ENCODE assay signal across 15 mouse cellular contexts in the genomic region with DNA sequence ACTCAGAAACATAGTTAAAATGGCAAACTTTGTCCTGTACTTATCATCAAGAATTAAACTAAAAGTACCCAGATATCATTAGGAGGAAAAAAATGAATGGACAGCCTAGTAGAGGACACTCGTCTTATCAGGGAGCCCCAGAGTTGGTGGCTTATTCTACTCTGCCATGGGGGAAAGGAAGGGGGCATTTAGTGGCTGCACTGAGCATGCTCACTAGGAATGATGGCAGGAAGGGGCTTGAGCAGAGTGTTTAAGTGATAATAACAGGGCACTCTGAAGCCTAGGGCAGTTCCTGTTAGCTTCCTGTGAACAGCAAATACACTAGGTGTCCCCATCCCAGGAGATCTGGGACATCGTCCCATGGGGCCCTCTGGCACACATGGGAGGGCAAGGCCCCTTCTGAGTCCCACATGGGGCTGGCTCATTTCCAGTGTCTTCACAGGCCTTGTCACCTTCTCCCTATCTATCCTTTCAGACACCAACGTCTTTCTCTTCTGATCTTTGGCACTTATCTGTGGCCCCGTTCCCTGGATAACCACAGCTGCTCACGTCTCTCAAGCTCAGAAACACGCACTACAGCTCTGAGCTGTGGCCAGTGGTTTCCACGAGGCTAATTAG.
DNase-seq lines count a peak whose midpoint lies in the region; ATAC-seq lines count a peak whose summit lies in the region.
"Had no signal": no experiment of that assay in that cellular context is flagged by ENCODE, and none has a peak within 500 bp of the region (broad histone marks: within the 10 kb centered on the region; RNA-seq: fewer than 3 reads in every experiment).

No protein-coding gene starts in this region.

- intact Hi-C loops in left cerebral cortex, postnatal 25 days (cut with DNase I): no loop called here

- H3K4me1 ChIP-seq in neural tube, embryonic 15.5 days: peaks cover 27% of the 10 kb centered on the region; the same call in 1 of the 2 replicates
- peaks cover 46% of the 10 kb centered on the region for H3K4me1 ChIP-seq in liver, embryonic 12.5 days
- no peaks in the 10 kb centered on the region for H3K4me1 ChIP-seq in stomach, embryonic 15.5 days

- H3K4me3 ChIP-seq in neural tube, embryonic 15.5 days (replicated peaks): no peak overlapping the region
- H3K4me3 ChIP-seq in liver, embryonic 12.5 days: peak overlapping the region; percentile 40
- H3K4me3 ChIP-seq in stomach, embryonic 15.5 days (replicated peaks): no peak overlapping the region
- H3K4me3 ChIP-seq: forebrain, embryonic 10.5 days; hindbrain, embryonic 15.5 days; kidney, embryonic 15.5 days; limb, embryonic 13.5 days had no signal

- H3K9me3 ChIP-seq in neural tube, embryonic 15.5 days (replicated peaks): no peaks in the 10 kb centered on the region
- H3K9me3 ChIP-seq in liver, embryonic 12.5 days (replicated peaks): no peaks in the 10 kb centered on the region
- H3K9me3 ChIP-seq in stomach, embryonic 15.5 days: no peaks in the 10 kb centered on the region
- H3K9me3 ChIP-seq: forebrain, embryonic 10.5 days; hindbrain, embryonic 15.5 days; kidney, embryonic 15.5 days; limb, embryonic 13.5 days had no signal

- WGBS in neural tube, embryonic 15.5 days: 68% methylated on average over 7 of the region's 7 CpGs
- 19% methylated on average over 7 of the region's 7 CpGs for WGBS in liver, embryonic 12.5 days (ENCODE audit: insufficient replicate concordance)
- WGBS in stomach, embryonic 15.5 days: 60% methylated on average over 7 of the region's 7 CpGs

- H3K4me2 ChIP-seq in neural tube, embryonic 15.5 days: no peak overlapping the region
- peak overlapping the region; percentile 67 for H3K4me2 ChIP-seq in liver, embryonic 12.5 days
- H3K4me2 ChIP-seq in stomach, embryonic 15.5 days: no peak overlapping the region
- H3K4me2 ChIP-seq: hindbrain, embryonic 15.5 days; kidney, embryonic 15.5 days; limb, embryonic 13.5 days had no signal

- H3K27ac ChIP-seq in neural tube, embryonic 15.5 days (replicated peaks): 0 out of 2 replicates have a peak overlapping the region, but pooled peaks have one; percentile 23
- peak overlapping the region; percentile 91 for H3K27ac ChIP-seq in liver, embryonic 12.5 days
- no peak overlapping the region for H3K27ac ChIP-seq in stomach, embryonic 15.5 days
- H3K27ac ChIP-seq: forebrain, embryonic 10.5 days; hindbrain, embryonic 15.5 days; kidney, embryonic 15.5 days; limb, embryonic 13.5 days had no signal

- no peak for DNase-seq in neural tube, embryonic 10.5 days (ENCODE audit: extremely low spot score, low spot score)
- no peak for DNase-seq in embryo, embryonic 10.5 days (ENCODE audit: low spot score)
- no peak for DNase-seq in left cerebral cortex, postnatal 25 days (ENCODE audit: low spot score in 2 of 2)
- DNase-seq: adrenal gland, postnatal 14 days; cerebellum, adult 11-12 months; lung, postnatal 36 days; thymus, postnatal 4 days had no signal

- no peak overlapping the region for H3K9ac ChIP-seq in neural tube, embryonic 15.5 days (replicated peaks)
- H3K9ac ChIP-seq in liver, embryonic 12.5 days: peak overlapping the region; percentile 62
- no peak overlapping the region for H3K9ac ChIP-seq in stomach, embryonic 15.5 days
- H3K9ac ChIP-seq: hindbrain, embryonic 15.5 days; kidney, embryonic 15.5 days; limb, embryonic 13.5 days had no signal

- H3K27me3 ChIP-seq in neural tube, embryonic 15.5 days (replicated peaks): no peaks in the 10 kb centered on the region
- no peaks in the 10 kb centered on the region for H3K27me3 ChIP-seq in liver, embryonic 12.5 days (replicated peaks)
- H3K27me3 ChIP-seq in stomach, embryonic 15.5 days (replicated peaks): no peaks in the 10 kb centered on the region
- H3K27me3 ChIP-seq: hindbrain, embryonic 15.5 days; limb, embryonic 13.5 days had no signal

- ATAC-seq in neural tube, embryonic 15.5 days (ENCODE audit: low FRiP score): no peak
- peak; percentile 86 for ATAC-seq in common myeloid progenitor, adult 5-6 weeks (replicated peaks; ENCODE audit: low read depth, poor library complexity, severe bottlenecking)
- peak; percentile 85 for ATAC-seq in liver, embryonic 12.5 days
- ATAC-seq in stomach, embryonic 15.5 days (ENCODE audit: insufficient read depth, low FRiP score, low read depth): peak; percentile 77

- peaks cover 4% of the 10 kb centered on the region; the same call in 1 of the 2 replicates for H3K36me3 ChIP-seq in neural tube, embryonic 15.5 days
- no peaks in the 10 kb centered on the region for H3K36me3 ChIP-seq in liver, embryonic 12.5 days
- no peaks in the 10 kb centered on the region for H3K36me3 ChIP-seq in stomach, embryonic 15.5 days
- H3K36me3 ChIP-seq: forebrain, embryonic 10.5 days; hindbrain, embryonic 15.5 days; kidney, embryonic 15.5 days had no signal
